8 mouse cellular contexts compared by ENCODE assay signal in genomic region chr14:53935336-53935735, GRCm38 (mm10).
DNase-seq lines count a peak whose midpoint lies in the region; TF ChIP-seq lines count a peak whose summit lies in the region.
"Not testable (repeated sequence)": the region's sequence is repeated elsewhere in the genome, so short reads cannot be mapped to it uniquely, and the experiment has no call there.

No protein-coding gene starts in this region.

- not testable (repeated sequence) for H3K27ac ChIP-seq in kidney, adult 2 months (ENCODE audit: insufficient read depth, low read depth, low read length)

- DNase-seq in adrenal gland, adult 18-20 months (ENCODE audit: low spot score in 2 of 2): peak; percentile 73 to 75
- DNase-seq in cerebellum, postnatal 10 days: peak; percentile 54 to 58
- peak; percentile 75 for DNase-seq in gastrocnemius, postnatal 25 days
- DNase-seq in kidney, adult 2 months: peak; percentile 68
- peak; percentile 41 to 50 for DNase-seq in layer of hippocampus, postnatal 14 days (ENCODE audit: low spot score in 2 of 2)
- peak; percentile 69 for DNase-seq in lung, postnatal 10 days
- peak; percentile 63 for DNase-seq in right cerebral cortex, postnatal 25 days
- DNase-seq in thymus, postnatal 36 days: peak; percentile 58 to 65

- not testable (repeated sequence) for H3K27me3 ChIP-seq in kidney, adult 2 months (replicated peaks; ENCODE audit: control insufficient read depth, insufficient read depth, low read length)

- WGBS in kidney, adult 2 months: 95% methylated on average over 10 of the region's 13 CpGs

- not testable (repeated sequence) for H3K36me3 ChIP-seq in kidney, adult 2 months (ENCODE audit: control insufficient read depth, insufficient read depth, low read length)

- TF ChIP-seq POLR2A in kidney, adult 2 months (IDR thresholded peaks at IDR 0.05; ENCODE audit: low read depth, low read length): not testable (repeated sequence)

- H3K4me3 ChIP-seq in kidney, adult 2 months (ENCODE audit: insufficient read depth, low read depth, low read length): not testable (repeated sequence)

- TF ChIP-seq CTCF in kidney, adult 2 months (conservative IDR thresholded peaks at IDR 0.05; ENCODE audit: insufficient read depth, insufficient read length, low read depth, low read length): not testable (repeated sequence)

- H3K4me1 ChIP-seq in kidney, adult 2 months (ENCODE audit: control insufficient read depth, insufficient read depth, low read length): not testable (repeated sequence)
